Mouse (Mus musculus): ENCODE measurements at regions not wholly inside any gene's neighbourhood (a gene's known extent, or its start where the extent isn't known, plus 50 kb on each side); places are given as distances from the start of the nearest gene placed in this dataset.

- no peak for TF ChIP-seq CTCF (IDR thresholded peaks at IDR 0.05; ENCODE audit: control insufficient read depth, insufficient read depth, insufficient replicate concordance, low read depth, low read length)
- TF ChIP-seq POLR2A (IDR thresholded peaks at IDR 0.05; ENCODE audit: control insufficient read depth, low read depth, low read length), result no peak
These were observed 345.5 kb downstream of the Gpat3 start for GRCm38 (mm10) chr5:101190976-101191375.
